Mouse (Mus musculus) left cerebral cortex, postnatal 36 days (tissue): ENCODE measurements at regions not wholly inside any gene's neighbourhood (a gene's known extent, or its start where the extent isn't known, plus 50 kb on each side); places are given as distances from the start of the nearest gene placed in this dataset.
A peak's percentile ranks its signal among the peaks of the same experiment; 100 is the strongest.

ENCODE experiments used
- DNase-seq, 2 experiments: peaks; one replicate each; pipeline ENCODE4 v3.0.0; 2021 to 2022; ENCODE audit warnings: low spot score in 2 of 2, mixed read lengths in 1 of 2
- intact Hi-C: fragments of 180-260 bp; cut with DNase I; formaldehyde crosslinking; loops from one replicate; pipeline ENCODE4 v1.15.1; 2025

GRCm38 (mm10) chr3:52652476-52652870 is 364.6 kb downstream of the Cog6 start:
- no peak for DNase-seq
- intact Hi-C loops, result no loop called here

DNA sequence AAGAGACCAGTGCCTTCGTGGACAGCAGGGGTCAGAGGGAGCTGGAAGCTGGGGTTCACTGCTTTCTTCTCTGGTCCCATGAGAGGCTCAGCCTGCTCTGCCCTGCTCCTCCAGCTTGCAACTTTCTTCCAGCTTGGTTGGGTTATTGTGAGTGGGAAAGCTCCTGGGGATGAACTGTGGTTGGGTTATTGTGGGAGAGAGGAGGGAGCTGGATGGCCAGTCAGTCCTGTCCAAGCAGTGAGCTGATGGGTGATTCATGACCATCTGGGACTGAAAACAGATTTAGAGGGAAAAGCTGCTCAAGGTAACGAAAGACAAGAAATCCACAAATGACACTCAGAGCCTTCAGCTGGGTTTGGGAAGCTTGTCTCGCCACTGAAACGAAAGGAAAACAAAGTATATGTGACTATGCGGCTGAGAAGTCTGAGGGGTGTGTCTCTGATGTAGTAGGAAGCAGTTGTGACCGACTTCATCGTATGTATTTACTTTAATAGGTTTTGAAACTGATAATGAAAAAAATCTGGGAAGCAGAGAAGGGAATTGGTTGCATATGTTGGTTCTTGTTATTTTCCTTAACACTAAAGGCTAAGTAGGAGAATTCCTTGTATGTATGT is 365.1 kb downstream of the Cog6 start:
- intact Hi-C loops, result no loop called here
- no peak for DNase-seq

DNA sequence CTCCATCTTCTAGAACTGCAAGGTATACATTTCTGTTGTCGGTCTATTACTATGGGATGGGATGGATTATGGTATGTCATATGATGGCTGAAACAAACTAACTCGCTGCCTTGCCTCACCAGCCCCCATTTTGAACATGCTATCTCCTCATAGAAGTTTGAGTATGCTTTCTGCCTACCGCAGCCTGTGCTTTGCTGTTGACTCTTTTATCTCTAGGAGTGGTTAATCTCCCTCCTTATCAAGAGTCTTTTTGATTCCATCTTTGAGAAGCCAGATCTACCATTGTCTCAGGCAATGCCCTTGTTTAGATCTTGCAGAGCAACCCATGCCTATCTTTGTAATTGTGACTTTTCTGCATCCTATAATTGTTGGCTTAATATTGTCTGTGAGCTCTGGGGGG is 367.0 kb downstream of the Cog6 start:
- no peak for DNase-seq
- intact Hi-C loops, result no loop called here

DNA sequence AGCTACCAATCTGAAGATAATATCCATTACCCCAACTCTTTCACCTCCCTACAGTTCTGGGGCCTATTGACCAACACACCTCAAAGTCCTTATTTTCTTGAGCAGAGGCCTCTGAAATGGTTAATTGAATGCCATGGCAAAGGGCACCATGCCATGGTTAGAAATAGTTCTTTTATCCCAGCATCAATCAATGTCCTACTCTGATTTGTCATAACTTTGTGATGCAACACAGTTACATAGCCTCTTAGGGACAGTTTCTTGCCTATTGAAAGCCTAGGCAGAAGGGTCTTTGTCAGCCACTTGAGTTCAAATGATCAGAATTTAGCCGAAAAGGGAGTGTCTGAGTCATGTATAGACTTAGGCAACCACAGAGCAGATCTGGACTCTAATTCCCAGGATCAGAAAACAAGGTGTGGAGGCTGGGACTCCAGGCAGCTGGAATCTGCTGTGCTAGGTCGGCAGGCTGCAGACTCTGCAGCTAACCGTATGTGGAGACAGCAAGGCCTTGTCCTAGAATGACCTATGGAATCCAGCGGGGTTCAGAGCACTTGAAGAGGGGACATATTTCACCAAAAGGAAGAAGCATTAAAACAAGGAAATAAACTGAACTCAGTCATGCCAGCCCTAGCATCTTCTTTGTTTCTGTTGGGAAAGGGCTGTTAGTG is 368.1 kb downstream of the Cog6 start:
- intact Hi-C loops, result no loop called here

DNA sequence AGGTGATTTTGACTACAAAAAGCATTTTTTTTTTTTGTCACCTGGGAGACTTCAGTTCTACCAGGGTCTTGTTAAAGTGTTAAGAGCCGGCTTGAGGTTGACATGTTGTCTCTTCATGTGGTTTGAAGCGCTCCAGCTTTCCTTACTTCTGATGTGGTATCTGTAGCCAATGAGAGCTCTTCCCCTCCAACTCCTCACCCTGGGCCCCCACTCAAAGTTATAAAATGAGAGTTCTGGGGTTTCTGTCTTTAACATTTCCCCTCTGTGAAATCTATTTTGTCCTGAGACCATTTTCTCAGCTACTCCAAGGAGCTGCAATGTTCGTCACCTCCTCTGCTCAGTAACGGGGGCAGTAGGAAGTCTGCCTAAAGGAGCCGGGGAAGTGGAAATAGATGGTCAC is 369.1 kb downstream of the Cog6 start:
- intact Hi-C loops, result no loop called here
- no peak for DNase-seq

More for the DNA sequence above, 368.1 kb downstream of the Cog6 start:
- no peak for DNase-seq

DNA sequence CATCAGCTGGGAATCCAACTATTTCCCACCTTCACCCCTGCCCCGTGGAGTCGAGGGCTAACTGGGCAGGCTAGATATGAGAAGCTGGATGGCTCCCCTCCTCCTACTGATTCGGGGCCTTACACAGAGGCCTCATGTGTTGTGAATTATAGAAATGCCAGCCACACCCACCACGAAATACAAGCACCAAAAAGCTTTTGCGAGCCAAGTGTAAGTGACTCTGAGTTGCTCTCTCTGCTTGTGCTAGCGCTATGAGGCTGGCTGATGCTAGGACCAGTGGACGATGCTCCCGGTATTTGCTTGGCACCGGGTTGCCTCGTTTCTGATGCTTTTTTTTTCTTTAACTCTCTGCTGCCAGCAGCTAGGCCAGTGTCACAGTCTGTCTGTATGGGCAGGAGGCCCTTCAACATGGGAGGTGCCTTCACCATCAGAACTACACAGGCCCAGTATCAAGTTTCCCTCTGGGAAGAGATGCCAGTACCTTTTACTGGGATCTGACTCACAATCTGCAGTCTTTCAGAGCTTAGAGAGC is 369.8 kb downstream of the Cog6 start:
- intact Hi-C loops, result no loop called here
- no peak for DNase-seq

DNA sequence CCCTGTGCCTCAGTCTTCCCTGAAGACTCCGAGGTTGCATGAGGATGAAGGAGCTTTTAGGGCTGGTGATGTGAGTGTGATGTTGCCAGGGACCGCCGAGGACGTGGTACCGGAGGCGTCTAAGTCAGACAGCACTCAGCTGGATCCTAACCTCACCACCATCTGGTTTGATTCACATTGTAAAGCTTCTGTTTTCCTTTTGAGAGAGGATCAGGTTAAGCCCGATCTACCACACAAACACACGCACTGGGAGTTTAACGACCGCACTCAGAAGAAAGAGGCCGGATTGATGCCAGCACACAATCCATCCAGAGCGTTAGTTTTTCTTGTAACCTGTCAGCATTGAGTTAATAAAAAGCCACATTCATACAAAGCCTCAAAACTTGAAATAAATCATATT is 371.9 kb downstream of the Cog6 start:
- no peak for DNase-seq
- intact Hi-C loops, result no loop called here

DNA sequence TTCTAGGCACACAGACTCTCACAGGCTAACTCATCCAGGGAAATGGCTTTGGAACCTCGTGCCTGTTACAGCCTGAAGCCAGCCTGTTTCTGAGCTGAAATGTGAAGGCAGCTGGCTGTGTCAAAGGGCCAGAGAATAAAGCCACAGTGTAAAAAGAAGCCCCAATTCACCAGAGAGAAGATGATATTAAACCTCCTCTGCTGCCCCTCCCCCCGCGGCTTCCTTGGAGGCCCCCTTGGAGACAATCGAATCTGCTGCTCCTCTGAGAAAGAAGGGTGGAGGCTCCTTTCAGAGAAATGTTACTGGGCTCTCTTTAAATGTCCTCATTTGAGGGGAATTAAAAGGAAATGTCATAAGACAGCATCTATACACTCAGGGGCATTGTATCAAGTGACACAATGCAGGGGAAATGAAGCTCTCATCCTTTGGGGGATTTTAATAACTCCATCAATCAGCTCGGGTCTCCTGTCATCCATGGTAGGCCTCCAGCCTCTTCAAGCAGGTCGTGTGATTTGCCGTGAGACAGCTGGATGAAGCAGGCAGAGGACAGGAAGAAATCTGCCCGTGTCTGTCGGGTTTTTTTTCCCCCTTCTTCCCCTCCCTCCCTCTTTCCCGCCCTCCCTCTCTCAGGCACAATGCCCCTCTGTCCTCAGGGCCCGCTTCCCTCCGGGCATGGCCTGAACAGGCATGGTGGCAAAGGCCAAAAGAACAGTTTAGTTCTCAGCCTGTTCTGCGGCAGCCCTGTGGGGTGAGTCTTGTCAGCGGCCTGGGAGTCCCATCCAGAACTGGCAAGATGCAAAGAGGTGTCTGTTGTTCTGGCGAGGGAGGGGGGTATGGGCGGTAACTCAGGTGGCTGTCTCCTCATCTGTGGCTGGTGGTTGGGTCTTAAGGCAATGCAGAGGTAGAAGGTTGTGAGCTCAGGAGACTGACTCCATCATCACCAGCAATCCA is 372.6 kb downstream of the Cog6 start:
- intact Hi-C loops, result loop anchor here (5.0 kb wide), 1 partner anchor 113 kb away; no protein-coding TSS in a partner anchor
- no peak for DNase-seq

GRCm38 (mm10) chr3:52643796-52644177 is 373.2 kb downstream of the Cog6 start:
- intact Hi-C loops, result loop anchor here (5.0 kb wide), 1 partner anchor 114 kb away; no protein-coding TSS in a partner anchor
- no peak for DNase-seq

- intact Hi-C loops, result loop anchor here (5.0 kb wide), 1 partner anchor 114 kb away; no protein-coding TSS in a partner anchor
- DNase-seq, result peak in 1 of 2 experiments; percentile 30
These were observed 373.9 kb downstream of the Cog6 start for GRCm38 (mm10) chr3:52643100-52643551.

GRCm38 (mm10) chr3:52641226-52642181 is 373.4 kb downstream of the Foxo1 start:
- intact Hi-C loops, result loop anchor here (5.0 kb wide), 1 partner anchor 116 kb away; no protein-coding TSS in a partner anchor
- peak in 1 of 2 experiments; percentile 15 for DNase-seq

DNA sequence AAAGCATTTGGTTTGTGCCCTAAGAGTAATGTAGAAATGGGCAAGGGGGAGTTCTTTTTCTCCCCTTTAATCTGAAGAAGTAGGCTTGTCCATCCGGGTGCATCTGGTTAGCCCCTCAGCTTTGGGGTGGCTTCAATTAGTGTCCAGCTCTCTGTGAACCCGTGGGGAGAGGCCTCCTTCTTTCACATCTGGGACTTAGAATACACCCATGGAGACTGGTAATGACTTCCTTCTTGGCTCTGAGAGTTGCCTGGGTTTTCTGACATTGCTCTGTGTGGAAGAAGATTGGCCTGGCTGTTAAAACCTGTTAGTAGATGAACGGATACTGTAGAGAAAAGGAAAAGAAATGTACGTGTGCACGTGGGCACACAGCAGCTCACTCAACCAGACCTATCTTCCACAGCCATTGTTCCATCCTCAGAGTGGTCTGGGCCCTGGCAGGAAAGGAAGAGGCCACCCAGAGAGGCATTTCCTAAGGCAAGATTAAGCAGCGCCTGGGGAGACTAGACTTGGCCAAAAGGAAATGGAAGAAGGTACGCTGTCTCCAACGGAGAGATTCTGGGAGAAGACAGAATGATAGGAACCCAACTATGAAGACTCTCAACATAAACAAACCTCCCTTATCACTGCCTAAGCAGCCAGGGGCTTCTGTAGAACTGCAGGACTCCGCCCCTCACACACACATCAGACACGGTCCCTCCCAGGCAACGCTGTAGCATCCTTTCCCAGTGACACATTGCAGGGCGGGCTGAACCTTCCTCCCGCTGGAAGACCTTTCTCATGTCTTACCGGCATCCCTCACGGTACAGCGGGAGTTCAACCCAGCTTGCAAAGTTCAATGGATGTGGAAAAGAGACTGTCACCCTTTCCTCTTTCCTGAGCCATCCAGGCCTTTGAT is 372.4 kb downstream of the Foxo1 start:
- intact Hi-C loops, result loop anchor here (5.0 kb wide), 1 partner anchor 117 kb away; no protein-coding TSS in a partner anchor
- DNase-seq, result no peak

GRCm38 (mm10) chr3:52638816-52639215 is 370.7 kb downstream of the Foxo1 start:
- intact Hi-C loops, result no loop called here

DNA sequence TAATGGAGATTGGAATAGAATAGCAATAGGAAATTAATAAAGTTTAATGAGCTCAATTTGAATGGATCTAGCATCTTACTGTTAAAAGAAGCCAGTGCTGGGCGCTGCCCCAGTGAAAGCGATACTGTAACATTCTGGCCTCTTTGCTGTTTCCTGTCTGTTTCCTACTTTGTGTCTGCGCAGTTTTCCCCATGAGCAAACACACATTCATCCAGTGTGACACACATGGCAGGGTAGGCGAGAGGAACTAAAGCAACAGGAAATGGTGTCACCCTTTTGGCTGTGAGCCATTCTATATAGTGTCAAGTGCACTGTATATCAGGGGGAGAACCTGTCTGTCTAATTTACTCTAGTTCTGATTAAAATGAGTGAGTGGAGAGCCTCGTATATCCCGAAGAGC is 366.2 kb downstream of the Foxo1 start:
- DNase-seq, result no peak
- intact Hi-C loops, result no loop called here

More at GRCm38 (mm10) chr3:52638816-52639215, 370.7 kb downstream of the Foxo1 start:
- no peak for DNase-seq

DNA sequence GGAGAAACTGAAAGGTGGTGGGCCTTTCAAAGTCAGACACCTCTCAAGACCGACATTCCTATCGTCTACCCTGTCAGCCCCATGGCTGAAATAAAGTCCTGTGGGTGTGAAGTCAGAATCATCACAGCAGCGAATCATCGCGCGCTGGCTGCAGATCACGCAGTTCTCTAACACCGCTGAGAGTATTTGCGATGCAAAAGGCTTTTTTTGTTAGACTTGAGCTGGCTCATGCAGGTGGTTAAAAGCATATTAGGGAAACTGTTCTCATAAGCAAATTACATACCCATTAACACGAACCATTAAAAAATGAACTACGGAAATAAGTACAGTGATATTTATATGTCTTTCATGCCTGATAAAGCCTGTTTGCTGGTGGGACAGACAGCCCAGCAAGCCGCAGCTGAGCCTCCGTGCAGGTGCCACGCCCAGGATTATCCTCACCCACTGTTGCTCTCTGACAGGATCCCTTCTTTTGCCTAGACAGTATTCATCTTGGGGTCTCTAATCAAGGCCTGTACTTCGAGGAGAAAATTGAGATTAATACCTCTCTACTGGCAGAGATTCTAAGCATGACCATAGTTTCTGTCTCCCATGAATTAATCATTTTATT is 365.5 kb downstream of the Foxo1 start:
- no peak for DNase-seq
- intact Hi-C loops, result no loop called here

- intact Hi-C loops, result no loop called here
- DNase-seq, result no peak
These were observed 364.5 kb downstream of the Foxo1 start for GRCm38 (mm10) chr3:52632635-52633034.

- no peak for DNase-seq
- intact Hi-C loops, result no loop called here
These were observed 362.1 kb downstream of the Foxo1 start for GRCm38 (mm10) chr3:52630209-52630608.
